Mouse (Mus musculus) olfactory bulb, adult 2 months (tissue): ENCODE data around the gene Mdp1.

Source experiments
- CTCF ChIP-seq: fragments of 200-500 bp; IDR thresholded peaks from 2 replicates; pipeline ENCODE4 v1.5.1; 2012; ENCODE audit warnings: low read depth, mild to moderate bottlenecking, low read length, moderate library complexity; ENCODE audit not compliant: insufficient read depth
- POLR2A ChIP-seq: fragments of 200-500 bp; IDR thresholded peaks from 2 replicates; pipeline ENCODE4 v1.6.1; 2012; ENCODE audit warnings: mild to moderate bottlenecking, low read depth, low read length, moderate library complexity; ENCODE audit not compliant: insufficient read depth

DNA sequence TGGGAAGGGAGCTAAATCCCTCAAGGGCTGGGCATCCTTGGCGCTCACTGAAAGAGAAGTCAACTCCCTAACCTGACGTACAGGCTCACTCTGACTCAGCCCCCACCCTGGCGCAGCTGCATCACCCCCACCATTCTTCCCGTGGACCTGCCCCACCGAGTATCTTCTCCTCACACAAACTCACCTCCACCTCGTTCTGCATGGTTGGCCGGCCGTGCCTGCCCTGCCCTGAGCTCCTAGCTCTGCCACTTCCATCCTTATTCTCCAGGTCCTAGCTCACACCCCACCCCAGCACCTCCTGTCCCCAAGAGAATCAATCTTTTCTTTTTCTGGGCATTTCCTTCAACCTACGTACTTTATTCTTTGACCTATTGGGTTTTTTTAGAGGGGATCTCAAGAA lies 40.8 kb upstream of the Mdp1 start:
- TF ChIP-seq POLR2A, result no peak
- no peak for TF ChIP-seq CTCF
